ENCODE assay signal across 9 mouse cellular contexts in the genomic region with DNA sequence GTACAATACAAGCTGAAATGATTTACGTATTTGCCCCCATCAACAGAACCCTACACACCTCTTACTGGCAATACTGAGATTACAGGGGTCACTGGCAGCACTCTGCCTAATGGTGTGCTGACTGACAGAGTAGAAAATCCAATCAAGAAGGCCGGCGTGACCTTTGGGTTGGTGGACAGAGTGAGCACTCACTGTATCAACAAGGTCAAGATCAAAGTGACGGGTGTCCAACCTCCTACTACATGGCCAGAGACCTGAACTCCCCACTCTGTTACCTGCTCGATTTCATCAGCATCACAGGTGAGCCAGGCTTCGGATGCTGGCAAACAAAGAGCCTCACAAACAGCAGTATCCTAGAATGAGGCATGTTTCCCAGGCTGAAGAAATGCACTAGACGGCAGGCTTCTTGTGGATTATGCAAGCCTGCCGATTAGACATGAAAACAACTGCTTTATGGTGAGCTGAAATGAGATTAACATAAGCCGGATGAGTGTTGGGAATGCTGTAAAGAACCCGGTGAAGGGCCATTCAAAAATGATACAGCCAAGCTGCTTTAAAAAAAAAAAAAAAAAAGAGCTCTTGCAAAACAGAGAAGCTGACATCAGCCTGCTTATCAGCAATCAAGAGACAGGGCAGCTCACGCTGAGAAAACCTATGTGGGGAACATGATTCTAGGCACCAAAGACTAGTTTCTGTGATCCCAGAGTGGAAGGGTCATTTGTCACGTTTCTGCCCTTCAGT.
A peak's percentile ranks its signal among the peaks of the same experiment; 100 is the strongest.
DNase-seq lines count a peak whose midpoint lies in the region; ATAC-seq lines count a peak whose summit lies in the region.
"Had no signal": no experiment of that assay in that cellular context is flagged by ENCODE, and none has a peak within 500 bp of the region (broad histone marks: within the 10 kb centered on the region; RNA-seq: fewer than 3 reads in every experiment).

No protein-coding gene starts in this region.

- peak; percentile 62 for ATAC-seq in kidney, embryonic 14.5 days (ENCODE audit: low FRiP score, low TSS enrichment)
- peak; percentile 71 for ATAC-seq in hindbrain, embryonic 12.5 days (ENCODE audit: low FRiP score)
- ATAC-seq in cerebellum, adult (ENCODE audit: insufficient number of reproducible peaks, low FRiP score, low TSS enrichment), result no peak
- ATAC-seq: Patski had no signal

- no peak overlapping the region for H3K4me3 ChIP-seq in kidney, embryonic 14.5 days (ENCODE audit: low read length)
- no peak overlapping the region for H3K4me3 ChIP-seq in hindbrain, embryonic 12.5 days

- H3K4me1 ChIP-seq in kidney, embryonic 14.5 days (ENCODE audit: control insufficient read depth, insufficient read depth, low read length), result no peaks in the 10 kb centered on the region
- peaks cover 32% of the 10 kb centered on the region for H3K4me1 ChIP-seq in hindbrain, embryonic 12.5 days

- H3K36me3 ChIP-seq in kidney, embryonic 14.5 days (ENCODE audit: control insufficient read depth, insufficient read depth, low read length), result no peaks in the 10 kb centered on the region
- H3K36me3 ChIP-seq in hindbrain, embryonic 12.5 days, result no peaks in the 10 kb centered on the region

- 35% methylated on average over 12 of the region's 12 CpGs for WGBS in kidney, embryonic 14.5 days
- WGBS in hindbrain, embryonic 12.5 days, result 18% methylated on average over 12 of the region's 12 CpGs

- H3K9me3 ChIP-seq in kidney, embryonic 14.5 days (ENCODE audit: control insufficient read depth, low read length), result no peaks in the 10 kb centered on the region
- H3K9me3 ChIP-seq in hindbrain, embryonic 12.5 days (replicated peaks), result no peaks in the 10 kb centered on the region

- no peak for DNase-seq in kidney, adult 8-10 months
- DNase-seq in brain, adult 2 months (ENCODE audit: low read depth, low spot score), result peak; percentile 29
- DNase-seq in neural tube, embryonic 10.5 days (ENCODE audit: extremely low spot score, low spot score), result peak; percentile 49
- no peak for DNase-seq in T-cell, adult 2 months (ENCODE audit: low spot score)
- no peak for DNase-seq in cerebellum, postnatal 4 days (ENCODE audit: low spot score in 2 of 2)

- H3K27ac ChIP-seq in kidney, embryonic 14.5 days (ENCODE audit: low read depth, low read length), result no peak overlapping the region
- H3K27ac ChIP-seq in hindbrain, embryonic 12.5 days, result peak overlapping the region; percentile 89

- H3K4me2 ChIP-seq in kidney, embryonic 14.5 days (replicated peaks; ENCODE audit: low read depth, low read length), result no peak overlapping the region
- peak overlapping the region; percentile 29; the same call in 1 of the 2 replicates for H3K4me2 ChIP-seq in hindbrain, embryonic 12.5 days (replicated peaks)

- H3K9ac ChIP-seq in kidney, embryonic 14.5 days (ENCODE audit: low read depth, low read length), result no peak overlapping the region
- no peak overlapping the region for H3K9ac ChIP-seq in hindbrain, embryonic 12.5 days

- no peaks in the 10 kb centered on the region for H3K27me3 ChIP-seq in kidney, embryonic 14.5 days (ENCODE audit: control insufficient read depth, insufficient read depth, low read length)
- no peaks in the 10 kb centered on the region for H3K27me3 ChIP-seq in hindbrain, embryonic 12.5 days
- H3K27me3 ChIP-seq: Patski had no signal

Comparison
In these comparisons a context has a peak if more than half of its experiments do, and no peak if none do; other contexts are left out.
1. DNase-seq: peak in brain, adult 2 months (single experiment) and neural tube, embryonic 10.5 days (single experiment); none in kidney, adult 8-10 months (0 of 2), T-cell, adult 2 months (single experiment) and cerebellum, postnatal 4 days (0 of 2).